Mouse (Mus musculus): Measurements from ENCODE around the gene Tma16. TPM values are rescaled to one million over a fixed set of nuclear protein-coding genes. Genes with fewer than 3 reads are reported as not detected.

Tma16 gene
- 11.3 and 12.8 TPM in 2 replicates for polyA plus RNA-seq (2014; fragmentation: Nextera tagmentation; extraction: Ambion mirVana)

- Histone ChIP-seq H3K27me3 (ENCODE audit: control insufficient read depth, insufficient read depth, low read length) (no peaks in the 10 kb centered on the region), H3K36me3 (ENCODE audit: control insufficient read depth, insufficient read depth, low read length) (no peaks in the 10 kb centered on the region), H3K4me1 (ENCODE audit: control insufficient read depth, insufficient read depth, low read length) (peaks cover 5% of the 10 kb centered on the region; the same call in 1 of the 2 replicates), H3K9me3 (ENCODE audit: control insufficient read depth, low read length) (no peaks in the 10 kb centered on the region), H3K9ac (replicated peaks; ENCODE audit: low read depth, low read length) (peak within 1 kb of the TSS; percentile 77), H3K4me3 (ENCODE audit: low read depth, low read length) (peak within 1 kb of the TSS; percentile 90), H3K27ac (ENCODE audit: low read depth, low read length) (peak within 1 kb of the TSS; percentile 46; the same call in 1 of the 2 replicates), H3K4me2 (ENCODE audit: low read depth, low read length) (peak within 1 kb of the TSS; percentile 72)
- WGBS, result under 1% methylated on average over 45 of the region's 45 CpGs
- peak; percentile 99 for ATAC-seq (ENCODE audit: low read depth)
Measured at GRCm38 (mm10) chr8:66486084-66486763, at the start of gene Tma16. Gene Tma16, minus strand, starts transcription at chr8:66486530.

- no peak for ATAC-seq (ENCODE audit: low read depth)
- Histone ChIP-seq H3K27me3 (ENCODE audit: control insufficient read depth, insufficient read depth, low read length) (no peaks in the 10 kb centered on the region), H3K4me2 (ENCODE audit: low read depth, low read length) (no peak overlapping the region), H3K27ac (ENCODE audit: low read depth, low read length) (no peak overlapping the region), H3K4me3 (ENCODE audit: low read depth, low read length) (no peak overlapping the region), H3K4me1 (ENCODE audit: control insufficient read depth, insufficient read depth, low read length) (no peaks in the 10 kb centered on the region), H3K9ac (replicated peaks; ENCODE audit: low read depth, low read length) (no peak overlapping the region), H3K36me3 (ENCODE audit: control insufficient read depth, insufficient read depth, low read length) (no peaks in the 10 kb centered on the region), H3K9me3 (ENCODE audit: control insufficient read depth, low read length) (no peaks in the 10 kb centered on the region)
Measured at GRCm38 (mm10) chr8:66520576-66520975, 34.2 kb upstream of the Tma16 start.

GRCm38 (mm10) chr8:66519149-66519548 is 32.8 kb upstream of the Tma16 start:
- no peak overlapping the region for H3K4me2 ChIP-seq (ENCODE audit: low read depth, low read length)
- H3K36me3 ChIP-seq (ENCODE audit: control insufficient read depth, insufficient read depth, low read length), result no peaks in the 10 kb centered on the region
- H3K4me1 ChIP-seq (ENCODE audit: control insufficient read depth, insufficient read depth, low read length), result no peaks in the 10 kb centered on the region
- ATAC-seq (ENCODE audit: low read depth), result no peak
- H3K27ac ChIP-seq (ENCODE audit: low read depth, low read length), result no peak overlapping the region
- no peaks in the 10 kb centered on the region for H3K27me3 ChIP-seq (ENCODE audit: control insufficient read depth, insufficient read depth, low read length)
- H3K4me3 ChIP-seq (ENCODE audit: low read depth, low read length), result no peak overlapping the region
- 93% methylated on average over 2 of the region's 2 CpGs for WGBS
- H3K9ac ChIP-seq (replicated peaks; ENCODE audit: low read depth, low read length), result no peak overlapping the region
- no peaks in the 10 kb centered on the region for H3K9me3 ChIP-seq (ENCODE audit: control insufficient read depth, low read length)

- Histone ChIP-seq H3K4me1 (ENCODE audit: control insufficient read depth, insufficient read depth, low read length) (no peaks in the 10 kb centered on the region), H3K9me3 (ENCODE audit: control insufficient read depth, low read length) (no peaks in the 10 kb centered on the region), H3K36me3 (ENCODE audit: control insufficient read depth, insufficient read depth, low read length) (no peaks in the 10 kb centered on the region), H3K4me3 (ENCODE audit: low read depth, low read length) (no peak within 1 kb of the TSS), H3K27me3 (ENCODE audit: control insufficient read depth, insufficient read depth, low read length) (no peaks in the 10 kb centered on the region), H3K9ac (replicated peaks; ENCODE audit: low read depth, low read length) (no peak within 1 kb of the TSS), H3K4me2 (ENCODE audit: low read depth, low read length) (no peak within 1 kb of the TSS), H3K27ac (ENCODE audit: low read depth, low read length) (no peak within 1 kb of the TSS)
- ATAC-seq (ENCODE audit: low read depth), result no peak
- WGBS, result 97% methylated on average over 22 of the region's 22 CpGs
Measured at GRCm38 (mm10) chr8:66511537-66511936, 25.2 kb upstream of the Tma16 start, which contains the start of gene Tktl2. Gene Tktl2, plus strand, starts transcription at chr8:66511756.

GRCm38 (mm10) chr8:66503381-66503780 is 17.1 kb upstream of the Tma16 start:
- H3K9me3 ChIP-seq (ENCODE audit: control insufficient read depth, low read length), result no peaks in the 10 kb centered on the region
- no peak overlapping the region for H3K4me3 ChIP-seq (ENCODE audit: low read depth, low read length)
- ATAC-seq (ENCODE audit: low read depth), result no peak
- H3K9ac ChIP-seq (replicated peaks; ENCODE audit: low read depth, low read length), result no peak overlapping the region
- no peak overlapping the region for H3K27ac ChIP-seq (ENCODE audit: low read depth, low read length)
- whole genome bisulfite sequencing, result 86% methylated on average over 2 of the region's 2 CpGs
- no peaks in the 10 kb centered on the region for H3K4me1 ChIP-seq (ENCODE audit: control insufficient read depth, insufficient read depth, low read length)
- no peaks in the 10 kb centered on the region for H3K27me3 ChIP-seq (ENCODE audit: control insufficient read depth, insufficient read depth, low read length)
- no peak overlapping the region for H3K4me2 ChIP-seq (ENCODE audit: low read depth, low read length)
- H3K36me3 ChIP-seq (ENCODE audit: control insufficient read depth, insufficient read depth, low read length), result no peaks in the 10 kb centered on the region

- Histone ChIP-seq H3K36me3 (ENCODE audit: control insufficient read depth, insufficient read depth, low read length) (no peaks in the 10 kb centered on the region), H3K4me1 (ENCODE audit: control insufficient read depth, insufficient read depth, low read length) (no peaks in the 10 kb centered on the region), H3K27ac (ENCODE audit: low read depth, low read length) (no peak overlapping the region), H3K4me2 (ENCODE audit: low read depth, low read length) (no peak overlapping the region), H3K9me3 (ENCODE audit: control insufficient read depth, low read length) (no peaks in the 10 kb centered on the region), H3K9ac (replicated peaks; ENCODE audit: low read depth, low read length) (no peak overlapping the region), H3K27me3 (ENCODE audit: control insufficient read depth, insufficient read depth, low read length) (no peaks in the 10 kb centered on the region), H3K4me3 (ENCODE audit: low read depth, low read length) (no peak overlapping the region)
- peak; percentile 62; the same call in 1 of the 2 replicates for ATAC-seq (ENCODE audit: low read depth)
- 36% methylated on average over 4 of the region's 4 CpGs for WGBS
Measured at GRCm38 (mm10) chr8:66496998-66497577, 10.8 kb upstream of the Tma16 start.

- Histone ChIP-seq H3K4me3 (ENCODE audit: low read depth, low read length) (no peak overlapping the region), H3K4me1 (ENCODE audit: control insufficient read depth, insufficient read depth, low read length) (no peaks in the 10 kb centered on the region), H3K27me3 (ENCODE audit: control insufficient read depth, insufficient read depth, low read length) (no peaks in the 10 kb centered on the region), H3K4me2 (ENCODE audit: low read depth, low read length) (no peak overlapping the region), H3K27ac (ENCODE audit: low read depth, low read length) (no peak overlapping the region), H3K36me3 (ENCODE audit: control insufficient read depth, insufficient read depth, low read length) (no peaks in the 10 kb centered on the region), H3K9me3 (ENCODE audit: control insufficient read depth, low read length) (no peaks in the 10 kb centered on the region), H3K9ac (replicated peaks; ENCODE audit: low read depth, low read length) (no peak overlapping the region)
- 8% methylated on average over 8 of the region's 8 CpGs for WGBS
- peak; percentile 90 for ATAC-seq (ENCODE audit: low read depth)
Measured at GRCm38 (mm10) chr8:66495726-66496125, 9.4 kb upstream of the Tma16 start.

GRCm38 (mm10) chr8:66494496-66494895 is 8.2 kb upstream of the Tma16 start:
- Histone ChIP-seq H3K4me3 (ENCODE audit: low read depth, low read length) (no peak overlapping the region), H3K4me2 (ENCODE audit: low read depth, low read length) (no peak overlapping the region), H3K4me1 (ENCODE audit: control insufficient read depth, insufficient read depth, low read length) (no peaks in the 10 kb centered on the region), H3K27ac (ENCODE audit: low read depth, low read length) (no peak overlapping the region), H3K9ac (replicated peaks; ENCODE audit: low read depth, low read length) (no peak overlapping the region), H3K9me3 (ENCODE audit: control insufficient read depth, low read length) (no peaks in the 10 kb centered on the region), H3K27me3 (ENCODE audit: control insufficient read depth, insufficient read depth, low read length) (no peaks in the 10 kb centered on the region), H3K36me3 (ENCODE audit: control insufficient read depth, insufficient read depth, low read length) (no peaks in the 10 kb centered on the region)
- no peak for ATAC-seq (ENCODE audit: low read depth)
- WGBS, result 75% methylated on average over 2 of the region's 2 CpGs

GRCm38 (mm10) chr8:66490624-66491023 is 4.3 kb upstream of the Tma16 start:
- H3K4me3 ChIP-seq (ENCODE audit: low read depth, low read length), result no peak overlapping the region
- no peak overlapping the region for H3K9ac ChIP-seq (replicated peaks; ENCODE audit: low read depth, low read length)
- no peaks in the 10 kb centered on the region for H3K4me1 ChIP-seq (ENCODE audit: control insufficient read depth, insufficient read depth, low read length)
- H3K27me3 ChIP-seq (ENCODE audit: control insufficient read depth, insufficient read depth, low read length), result no peaks in the 10 kb centered on the region
- WGBS, result 88% methylated on average over 4 of the region's 4 CpGs
- no peak overlapping the region for H3K4me2 ChIP-seq (ENCODE audit: low read depth, low read length)
- ATAC-seq (ENCODE audit: low read depth), result no peak
- no peaks in the 10 kb centered on the region for H3K9me3 ChIP-seq (ENCODE audit: control insufficient read depth, low read length)
- H3K27ac ChIP-seq (ENCODE audit: low read depth, low read length), result no peak overlapping the region
- H3K36me3 ChIP-seq (ENCODE audit: control insufficient read depth, insufficient read depth, low read length), result no peaks in the 10 kb centered on the region

All from neural tube, embryonic 14.5 days (tissue).